Mouse (Mus musculus): ENCODE data around the gene Clstn3.
"Not testable (repeated sequence)": the region's sequence is repeated elsewhere in the genome, so short reads cannot be mapped to it uniquely, and the experiment has no call there.

Gene Clstn3

DNA sequence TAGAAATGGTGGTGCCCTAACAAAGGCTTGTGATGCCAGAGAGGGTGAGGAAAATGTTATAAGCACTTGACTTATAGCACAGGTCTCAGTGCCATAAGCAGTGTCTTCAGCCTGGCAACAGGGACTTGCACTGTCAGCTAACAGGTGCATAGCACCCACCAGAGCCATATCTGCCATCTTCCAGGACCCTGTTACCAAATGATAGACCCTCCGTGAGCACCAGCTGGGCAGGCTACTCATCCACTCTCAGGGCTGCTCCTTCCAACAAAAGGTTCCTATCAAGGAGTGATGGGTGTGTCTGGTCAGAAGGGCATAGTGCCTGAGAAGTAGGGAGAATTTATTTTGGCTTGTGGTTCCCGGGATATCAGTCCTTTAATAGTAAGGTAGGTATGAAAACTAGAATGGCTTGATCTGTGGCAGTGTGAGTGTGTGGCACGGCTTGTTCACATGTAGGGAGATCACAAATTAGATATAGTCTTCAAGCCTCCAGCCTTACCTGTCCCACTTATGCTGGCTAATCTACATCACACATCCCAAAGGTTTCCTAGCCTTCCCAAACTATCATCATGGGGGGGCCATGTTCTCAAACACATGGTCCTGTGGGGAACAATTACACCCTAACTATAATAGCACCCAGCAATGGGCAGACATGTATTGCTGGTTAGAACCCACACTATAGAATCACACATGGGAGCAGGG is 14.4 kb upstream of the Clstn3 start:
- DNase-seq, result no peak

- no peak for DNase-seq
Observed at GRCm38 (mm10) chr6:124477922-124478651, 13.5 kb upstream of the Clstn3 start.

DNA sequence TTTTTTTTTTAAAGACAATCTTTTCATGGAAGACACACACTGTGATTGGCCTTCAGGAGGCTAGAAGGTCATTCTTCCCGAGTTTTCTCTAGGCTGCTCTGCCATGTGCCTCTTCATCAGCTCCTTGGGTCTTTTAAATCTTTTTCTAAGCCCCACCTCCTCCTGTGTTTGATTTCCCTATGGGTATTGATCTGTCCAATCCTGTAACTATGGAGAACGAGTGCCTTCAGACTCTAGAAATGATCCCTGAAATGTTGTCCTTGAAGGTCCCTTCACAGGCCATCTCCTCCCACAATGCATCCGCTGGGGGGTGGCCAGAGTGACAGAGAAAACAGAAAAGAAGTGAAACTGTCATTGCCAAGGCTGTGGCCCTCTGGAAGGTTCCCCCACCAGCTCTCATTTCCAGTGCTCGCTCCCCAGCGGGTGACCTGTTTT is 12.6 kb upstream of the Clstn3 start:
- DNase-seq, result no peak

DNA sequence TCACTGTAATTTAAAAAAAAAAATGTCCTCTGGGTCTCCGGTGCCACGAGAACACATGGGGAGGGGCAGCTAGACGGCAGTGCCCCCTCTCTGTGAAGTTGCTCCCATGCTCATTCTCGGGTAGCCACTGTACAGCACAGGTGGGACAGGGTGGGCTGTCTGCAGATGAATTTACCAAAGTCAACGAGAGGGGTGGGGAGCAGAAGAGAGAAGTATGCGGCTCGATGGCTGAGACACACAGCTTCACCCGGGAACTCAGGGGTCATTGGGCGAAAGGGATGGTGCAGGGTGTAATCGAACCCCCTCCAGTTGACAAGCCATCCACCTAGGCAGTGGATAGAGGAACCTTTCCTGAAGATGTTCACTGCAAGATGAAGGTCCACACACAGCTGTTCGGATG is 12.2 kb upstream of the Clstn3 start:
- DNase-seq, result no peak

DNA sequence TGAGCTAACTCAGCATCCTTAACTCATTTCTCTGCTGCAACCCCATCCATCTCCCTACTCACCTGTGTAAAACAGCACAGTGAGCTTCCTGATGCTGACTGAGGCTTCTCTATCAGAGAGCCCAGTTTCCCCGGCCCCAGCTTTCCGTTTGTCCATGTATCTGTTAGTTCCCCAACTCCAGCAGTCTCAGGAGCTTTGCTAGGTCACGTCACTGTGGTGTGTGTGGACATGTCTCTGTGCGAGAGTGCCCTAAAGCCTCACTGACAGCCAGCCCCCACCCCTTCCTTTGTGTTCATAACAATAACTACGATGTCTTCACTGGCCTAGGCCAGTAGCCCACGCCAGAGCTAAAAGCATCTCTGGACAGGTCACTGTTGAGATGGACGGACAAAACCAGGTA is 11.6 kb upstream of the Clstn3 start:
- no peak for DNase-seq

DNA sequence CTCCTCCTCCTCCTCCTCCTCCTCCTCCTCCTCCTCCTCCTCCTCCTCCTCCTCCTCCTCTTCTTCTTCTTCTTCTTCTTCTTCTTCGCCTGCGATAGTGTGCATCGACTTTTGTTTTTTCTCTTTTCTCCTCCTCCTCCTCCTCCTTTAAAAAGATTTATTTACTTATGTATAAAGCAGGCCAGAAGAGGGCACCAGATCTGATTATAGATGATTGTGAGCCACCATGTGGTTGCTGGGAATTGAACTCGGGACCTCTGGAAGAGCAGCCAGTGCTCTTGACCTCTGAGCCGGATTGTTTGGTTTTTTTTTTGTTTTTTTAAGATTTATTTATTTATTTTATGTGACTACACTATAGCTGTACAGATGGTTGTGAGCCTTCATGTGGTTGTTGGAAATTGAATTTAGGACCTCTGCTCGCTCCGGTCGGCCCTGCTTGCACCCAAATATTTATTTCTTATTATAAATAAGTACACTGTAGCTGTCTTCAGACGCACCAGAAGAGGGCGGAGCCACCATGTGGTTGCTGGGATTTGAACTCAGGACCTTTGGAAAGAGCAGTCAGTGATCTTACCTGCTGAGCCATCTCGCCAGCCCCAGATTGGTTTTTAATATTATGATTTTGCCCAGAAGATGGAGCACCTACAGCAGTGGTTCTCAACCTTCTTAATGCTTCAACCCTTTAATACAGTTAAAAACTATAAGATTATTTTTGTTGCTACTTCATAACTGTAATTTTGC is 10.9 kb upstream of the Clstn3 start:
- DNase-seq, result not testable (repeated sequence)

GRCm38 (mm10) chr6:124474621-124475020 is 10.0 kb upstream of the Clstn3 start:
- no peak for DNase-seq

DNA sequence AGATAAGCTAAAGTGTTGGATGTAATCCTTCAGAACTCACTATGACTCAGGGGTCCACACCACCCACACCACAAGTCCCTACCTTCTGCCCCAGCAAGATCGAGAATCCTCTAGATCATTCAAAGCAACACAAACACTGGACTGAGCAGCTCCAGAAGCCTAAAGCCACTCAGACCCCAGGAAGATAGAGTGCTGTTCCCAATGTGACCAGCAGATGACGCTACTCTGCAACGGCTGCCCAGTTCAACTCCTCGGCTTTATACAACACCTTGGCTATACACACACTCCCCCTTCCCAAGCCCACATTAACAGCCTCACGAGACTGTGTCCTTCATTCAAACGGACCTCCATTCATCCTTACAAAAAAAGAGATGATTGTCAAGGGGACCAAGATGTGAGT is 8.2 kb upstream of the Clstn3 start:
- no peak for DNase-seq

DNA sequence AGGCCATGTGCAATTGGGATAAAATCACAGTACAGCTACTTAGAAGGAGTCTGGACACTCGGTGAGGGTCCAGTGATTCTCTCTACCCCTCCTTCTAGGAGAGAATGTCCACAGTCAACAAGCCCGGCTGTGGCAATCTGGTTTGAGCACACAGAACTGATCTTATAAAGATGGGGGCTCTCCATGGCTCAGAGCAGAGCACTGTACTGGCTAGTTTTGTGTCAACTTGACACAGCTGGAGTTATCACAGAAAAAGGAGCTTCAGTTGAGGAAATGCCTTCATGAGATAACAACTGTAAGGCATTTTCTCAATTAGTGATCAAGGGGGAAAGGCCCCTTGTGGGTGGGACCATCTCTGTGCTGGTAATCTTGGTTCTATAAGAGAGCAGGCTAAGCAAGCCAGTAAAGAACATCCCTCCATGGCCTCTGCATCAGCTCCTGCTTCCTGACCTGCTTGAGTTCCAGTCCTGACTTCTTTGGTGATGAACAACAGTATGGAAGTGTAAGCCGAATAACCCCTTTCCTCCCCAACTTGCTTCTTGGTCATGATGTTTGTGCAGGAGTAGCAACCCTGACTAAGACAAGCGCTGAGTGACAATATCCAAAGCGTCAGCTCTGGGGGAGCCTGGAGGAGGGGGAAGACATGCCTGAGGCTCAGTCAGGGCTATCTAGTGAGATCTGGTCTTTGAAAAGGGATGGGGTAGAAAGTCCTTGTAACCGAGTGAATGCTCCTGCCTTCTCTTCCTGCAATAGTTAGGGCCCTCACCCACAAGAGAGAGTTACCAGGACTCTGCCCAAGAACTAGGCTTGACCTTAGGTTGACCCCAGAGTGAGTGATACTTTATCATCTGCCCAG is 7.4 kb upstream of the Clstn3 start:
- not testable (repeated sequence) for DNase-seq

DNA sequence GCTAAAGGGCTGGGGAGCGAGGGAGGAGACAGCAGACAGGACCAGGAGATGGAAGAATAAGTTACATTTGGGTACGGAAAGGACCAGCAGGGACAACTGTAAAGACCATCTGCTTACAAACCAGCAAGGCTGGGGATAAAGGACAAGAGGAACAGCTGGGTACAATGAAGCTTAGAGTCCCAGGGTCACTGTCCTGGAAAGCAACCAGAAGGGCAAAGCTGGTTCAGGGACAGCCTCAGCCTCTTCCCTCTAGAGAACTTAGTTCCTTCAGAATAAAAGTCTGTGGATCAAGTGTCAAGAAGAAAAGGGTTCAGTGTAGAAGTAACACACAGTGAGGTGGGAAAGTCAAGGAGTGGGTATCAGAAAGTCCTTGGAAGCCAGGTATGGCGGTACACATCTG is 6.5 kb upstream of the Clstn3 start:
- no peak for DNase-seq

- DNase-seq, result peak; percentile 58
Observed at GRCm38 (mm10) chr6:124465729-124466128, 1.1 kb upstream of the Clstn3 start.

DNA sequence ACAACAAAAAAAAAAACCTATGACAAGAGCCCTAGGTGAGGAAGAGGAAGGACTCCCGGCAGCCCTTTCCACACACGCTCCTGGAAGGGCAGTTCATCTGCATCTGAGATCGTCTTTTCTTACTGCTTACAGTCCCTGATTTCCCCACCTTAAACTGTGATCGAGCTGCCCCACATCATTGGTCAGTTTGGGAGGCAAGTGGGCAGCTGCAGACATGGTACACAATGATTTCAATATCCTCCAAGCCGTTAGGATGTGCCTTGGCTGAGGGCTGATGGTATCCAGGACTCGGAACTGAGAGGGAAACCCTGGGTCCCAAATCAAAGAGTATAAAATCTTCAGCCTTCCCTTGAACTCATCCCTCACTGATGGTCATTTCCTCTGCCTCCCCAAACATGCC is 705 bp upstream of the Clstn3 start:
- peak; percentile 54 for DNase-seq

- peak; percentile 80 for DNase-seq
Observed at GRCm38 (mm10) chr6:124463881-124464291, 708 bp downstream of the Clstn3 start.

- no peak for DNase-seq
Observed at GRCm38 (mm10) chr6:124459388-124459787, 5.2 kb downstream of the Clstn3 start.

DNA sequence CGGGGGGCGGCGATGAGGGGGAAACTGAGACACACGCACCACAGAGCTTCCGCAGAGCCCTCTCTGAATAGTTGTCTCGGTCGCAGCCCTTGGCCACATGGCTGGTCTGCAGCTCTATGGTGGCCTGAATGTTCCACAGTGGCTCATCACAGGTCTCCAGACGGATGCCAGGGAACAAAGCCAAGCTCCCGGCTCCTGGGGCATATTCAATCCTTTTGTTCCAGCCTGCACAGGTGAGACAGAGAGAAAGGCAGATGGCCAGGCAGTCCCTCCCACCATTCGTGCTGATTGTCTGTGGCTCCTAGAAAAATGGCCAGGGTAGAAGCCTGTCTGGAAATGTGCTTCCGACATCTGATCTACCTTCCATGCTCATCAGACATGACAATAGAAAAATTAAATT is 6.1 kb downstream of the Clstn3 start:
- peak; percentile 99 for DNase-seq

DNA sequence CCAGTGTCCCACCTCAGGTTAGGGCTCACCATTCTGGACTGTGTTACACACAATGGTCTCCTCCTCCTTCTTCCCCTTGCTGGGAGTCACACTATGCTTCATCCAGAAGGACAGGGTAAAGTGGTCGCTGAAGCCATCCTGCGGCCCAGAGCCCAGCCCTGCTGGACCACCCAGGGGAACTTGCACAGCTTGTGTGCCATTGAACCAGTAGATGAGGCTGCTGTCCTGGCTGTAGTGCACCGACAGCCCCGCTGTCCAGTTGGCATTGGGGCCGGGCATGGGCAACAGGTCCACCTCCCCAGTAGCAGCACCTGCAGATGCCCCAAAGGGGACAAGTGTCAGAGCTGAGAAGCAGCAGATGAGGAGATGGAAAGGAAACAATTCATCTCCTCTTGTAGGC is 6.8 kb downstream of the Clstn3 start:
- DNase-seq, result peak; percentile 72

GRCm38 (mm10) chr6:124456243-124456642 is 8.4 kb downstream of the Clstn3 start:
- DNase-seq, result no peak

DNA sequence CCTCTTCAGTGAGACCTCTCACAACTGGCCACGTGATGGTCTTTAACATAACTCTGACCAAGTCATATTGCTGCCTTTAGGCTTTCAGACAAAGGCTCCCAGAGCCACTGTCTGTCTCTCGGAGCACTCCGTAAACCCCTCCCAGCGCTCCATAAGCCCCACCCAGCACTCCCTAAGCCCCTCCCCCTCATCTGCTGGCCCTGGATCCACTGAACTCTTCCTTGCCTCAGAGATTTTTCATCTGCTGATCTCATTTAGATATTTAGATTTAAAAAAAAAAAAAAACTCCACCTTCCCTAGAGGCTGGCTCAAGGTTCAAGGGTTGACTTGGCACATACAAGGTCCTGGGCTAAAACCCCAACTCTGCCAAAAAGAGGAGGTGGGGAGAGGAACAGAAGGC is 10.8 kb downstream of the Clstn3 start:
- no peak for DNase-seq

GRCm38 (mm10) chr6:124451995-124452394 is 12.6 kb downstream of the Clstn3 start:
- DNase-seq, result no peak

DNA sequence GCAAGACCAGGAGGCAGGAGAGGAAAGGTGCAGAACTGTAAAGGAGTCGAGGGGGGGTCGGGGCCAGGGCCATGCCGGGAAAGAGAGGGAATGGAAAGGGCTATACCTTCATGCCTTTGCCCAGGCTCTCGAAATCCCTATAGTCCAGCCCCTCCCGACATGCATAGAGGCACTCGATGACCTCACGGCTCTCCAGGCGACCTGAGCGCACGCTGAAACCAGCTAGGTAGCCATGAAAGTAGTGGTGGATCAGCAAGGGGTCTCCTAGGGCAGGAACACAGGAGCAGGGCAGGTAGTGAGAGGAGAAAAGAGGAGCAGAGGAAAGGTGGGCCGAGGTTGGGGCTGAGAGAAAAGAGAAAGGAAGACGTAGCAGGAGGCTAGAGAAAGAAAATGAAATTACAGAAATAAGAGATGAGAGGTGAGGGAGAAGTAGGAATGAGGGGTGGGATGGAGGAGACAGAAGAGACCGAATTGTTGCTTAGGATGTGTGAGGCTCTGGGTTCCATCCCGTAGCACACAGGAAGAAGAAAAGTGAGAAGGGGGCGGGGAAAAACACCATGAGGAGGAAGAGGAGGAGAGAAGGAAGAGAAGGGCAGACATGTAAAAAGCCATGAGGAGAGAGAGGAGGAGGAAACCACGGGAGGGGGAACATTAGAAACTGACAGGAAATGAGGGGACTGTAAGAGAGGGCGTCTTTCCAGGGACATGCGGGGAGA is 14.8 kb downstream of the Clstn3 start:
- no peak for DNase-seq

GRCm38 (mm10) chr6:124448959-124449667 is 15.5 kb downstream of the Clstn3 start:
- DNase-seq, result no peak
